Mouse (Mus musculus) liver, embryonic 14.5 days (tissue): ENCODE measurements around the gene Fkbpl. TPM values are rescaled to one million over a fixed set of nuclear protein-coding genes. Genes with fewer than 3 reads are reported as not detected.

Experiments
- ATAC-seq: fragments of 200-750 bp; cut with Nextera tagmentation; 2 replicates; pipeline ENCODE4 v1.8.0; 2017; ENCODE audit warnings: moderate number of reproducible peaks, mild to moderate bottlenecking, moderate library complexity; ENCODE audit not compliant: insufficient read depth
- DNase-seq, 3 experiments: peaks; one replicate each; pipeline ENCODE4 v3.0.0-alpha.2; 2012 to 2013; ENCODE audit warnings: low read depth in 3 of 3, low spot score in 3 of 3
- H3K27ac ChIP-seq: fragments of 300-500 bp; sonication (generic); 2 replicates; pipeline ENCODE4 v1.5.1; 2014; ENCODE audit warnings: moderate library complexity, mild to moderate bottlenecking, control low read depth, inconsistent platforms
- H3K27me3 ChIP-seq: fragments of 300-500 bp; sonication (generic); 2 replicates; pipeline ENCODE4 v1.6.1; 2014; ENCODE audit warnings: mild to moderate bottlenecking, low read length, moderate library complexity; ENCODE audit not compliant: control insufficient read depth, insufficient read depth
- H3K36me3 ChIP-seq: fragments of 300-500 bp; sonication (generic); replicated peaks from 2 replicates; pipeline ENCODE4 v1.6.1; 2014; ENCODE audit warnings: low read depth; ENCODE audit not compliant: control insufficient read depth, insufficient read depth
- H3K4me1 ChIP-seq, 2 experiments: fragments of 200-500 bp in 1 of 2; fragments of 300-500 bp in 1 of 2; sonication (generic) in 1 of 2; replicated peaks; 2 replicates each; pipeline ENCODE4 v1.6.1; 2012 to 2014; ENCODE audit warnings: antibody characterized with exemption in 1 of 2, inconsistent platforms in 1 of 2, low read length in 1 of 2; ENCODE audit not compliant: control insufficient read depth in 2 of 2, insufficient read depth in 2 of 2
- H3K4me2 ChIP-seq: fragments of 300-500 bp; sonication (generic); 2 replicates; pipeline ENCODE4 v1.6.1; 2014; ENCODE audit warnings: low read depth, mild to moderate bottlenecking, control low read depth, moderate library complexity
- H3K4me3 ChIP-seq, 2 experiments: fragments of 200-500 bp in 1 of 2; fragments of 300-500 bp in 1 of 2; sonication (generic) in 1 of 2; 2 replicates each; pipeline ENCODE4 v1.5.1; 2012 to 2014; ENCODE audit warnings: low read depth in 2 of 2, low read length in 2 of 2, mild to moderate bottlenecking in 2 of 2, control low read depth in 1 of 2, inconsistent platforms in 1 of 2, moderate library complexity in 1 of 2; ENCODE audit not compliant: insufficient read depth in 1 of 2
- H3K9ac ChIP-seq: fragments of 300-500 bp; sonication (generic); replicated peaks from 2 replicates; pipeline ENCODE4 v1.6.1; 2014; ENCODE audit warnings: mild to moderate bottlenecking, control low read depth, moderate library complexity
- H3K9me3 ChIP-seq: fragments of 300-500 bp; sonication (generic); 2 replicates; pipeline ENCODE4 v1.6.1; 2016; ENCODE audit warnings: low read length, mixed read lengths; ENCODE audit not compliant: control insufficient read depth
- CTCF ChIP-seq: IDR thresholded peaks from 2 replicates; pipeline ENCODE4 v1.5.1; 2016; ENCODE audit warnings: antibody characterized with exemption, low read depth, control low read depth
- EP300 ChIP-seq: IDR thresholded peaks from 2 replicates; pipeline ENCODE4 v1.6.1; 2016; ENCODE audit warnings: antibody characterized with exemption, low read depth
- WGBS: fragments of 180-500 bp; shearing (Covaris S2); extraction: QIAGEN DNeasy Blood & Tissue Kit; methylation state at CpG from one replicate; pipeline ENCODE4 v1.1.7; 2014; ENCODE audit not compliant: insufficient replicate concordance; 5-methylcytosine and 5-hydroxymethylcytosine counted together
- polyA plus RNA-seq, 2 experiments: library from polyadenylated mRNA; depleted of rRNA in 1 of 2; stranded (reverse) in 1 of 2; unstranded in 1 of 2; fragments of >200 nt; fragmentation: Nextera tagmentation in 1 of 2; extraction: Ambion mirVana in 1 of 2; gene quantifications; 2 replicates each; pipeline versions ENCODE4 v1.2.1 to v1.2.3; 2012 to 2014

The Fkbpl gene
- polyA plus RNA-seq, 2 experiments = 1.6 to 2.9 TPM

DNA sequence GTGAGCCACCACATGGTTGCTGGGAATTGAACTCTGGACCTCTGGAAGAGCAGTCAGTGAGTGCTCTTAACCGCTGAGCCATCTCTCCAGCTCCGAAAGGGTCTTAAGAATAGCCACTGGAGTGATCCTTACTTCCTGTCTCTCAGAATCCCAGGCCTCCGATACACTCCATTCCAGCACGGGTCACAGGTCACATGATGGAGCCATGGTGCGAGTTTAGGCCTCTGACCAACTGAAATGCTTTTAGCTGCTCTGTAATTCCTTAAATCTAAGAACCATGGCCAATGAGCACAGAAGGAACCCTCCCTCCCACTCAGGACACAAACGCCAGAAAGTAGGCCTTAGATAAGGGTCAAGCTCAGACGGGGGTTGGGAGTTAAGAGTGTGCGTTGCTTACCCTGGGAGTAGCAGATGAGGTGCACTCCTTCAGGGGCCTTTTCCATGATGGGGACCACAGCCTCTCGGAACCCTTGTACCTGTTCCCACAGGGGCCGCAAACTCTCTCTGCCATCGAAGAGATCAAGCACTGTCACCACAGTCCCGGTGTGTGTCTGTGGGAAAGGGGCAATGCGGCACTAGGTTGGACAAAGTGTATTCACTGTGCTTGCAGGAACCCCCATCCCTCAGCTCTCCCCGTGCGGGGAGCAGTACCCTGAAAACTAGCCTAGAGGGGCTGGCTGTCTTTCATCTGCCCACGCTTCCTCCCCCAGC, 18.3 kb upstream of the Fkbpl start:
- WGBS = 46% methylated on average over 16 of the region's 16 CpGs
- no peak overlapping the region for H3K27ac ChIP-seq
- peaks cover 4 to 9% of the 10 kb centered on the region in 2 experiments for H3K4me1 ChIP-seq
- peak overlapping the region; percentile 74 to 84 for H3K4me3 ChIP-seq
- peaks cover 33% of the 10 kb centered on the region for H3K27me3 ChIP-seq
- no peak for TF ChIP-seq CTCF
- TF ChIP-seq EP300 = no peak
- H3K4me2 ChIP-seq = peak overlapping the region; percentile 88
- H3K9ac ChIP-seq = peak overlapping the region; percentile 68
- no peak for ATAC-seq
- DNase-seq = no peak
- H3K36me3 ChIP-seq = no peaks in the 10 kb centered on the region
- H3K9me3 ChIP-seq = no peaks in the 10 kb centered on the region

DNA sequence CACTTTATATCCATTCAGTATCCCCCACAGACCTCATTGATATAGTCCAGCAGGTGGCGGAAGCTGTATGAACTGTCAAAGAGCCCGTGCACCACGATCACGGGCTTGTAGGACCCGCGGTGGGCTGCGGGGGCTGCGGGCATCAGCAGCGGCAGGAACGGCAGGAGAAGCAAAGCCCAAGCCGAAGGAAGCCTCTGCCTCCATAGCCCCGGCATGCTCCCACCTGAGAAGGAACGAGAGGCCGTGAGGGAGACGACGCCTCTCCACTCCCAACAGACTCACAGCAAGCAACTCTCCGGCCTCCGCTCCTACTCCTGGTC, 17.8 kb upstream of the Fkbpl start:
- TF ChIP-seq EP300 (no peak), CTCF (peak; percentile 70)
- Histone ChIP-seq H3K4me3 (peak overlapping the region; percentile 74 to 84), H3K27me3 (peaks cover 38% of the 10 kb centered on the region), H3K9me3 (no peaks in the 10 kb centered on the region), H3K4me1 (peaks cover 4 to 9% of the 10 kb centered on the region in 2 experiments), H3K27ac (0 out of 2 replicates have a peak overlapping the region, but pooled peaks have one; percentile 23), H3K9ac (peak overlapping the region; percentile 68), H3K4me2 (peak overlapping the region; percentile 88), H3K36me3 (no peaks in the 10 kb centered on the region)
- DNase-seq (no peak), ATAC-seq (peak; percentile 36; the same call in 1 of the 2 replicates)
- WGBS = under 1% methylated on average over 18 of the region's 18 CpGs

DNA sequence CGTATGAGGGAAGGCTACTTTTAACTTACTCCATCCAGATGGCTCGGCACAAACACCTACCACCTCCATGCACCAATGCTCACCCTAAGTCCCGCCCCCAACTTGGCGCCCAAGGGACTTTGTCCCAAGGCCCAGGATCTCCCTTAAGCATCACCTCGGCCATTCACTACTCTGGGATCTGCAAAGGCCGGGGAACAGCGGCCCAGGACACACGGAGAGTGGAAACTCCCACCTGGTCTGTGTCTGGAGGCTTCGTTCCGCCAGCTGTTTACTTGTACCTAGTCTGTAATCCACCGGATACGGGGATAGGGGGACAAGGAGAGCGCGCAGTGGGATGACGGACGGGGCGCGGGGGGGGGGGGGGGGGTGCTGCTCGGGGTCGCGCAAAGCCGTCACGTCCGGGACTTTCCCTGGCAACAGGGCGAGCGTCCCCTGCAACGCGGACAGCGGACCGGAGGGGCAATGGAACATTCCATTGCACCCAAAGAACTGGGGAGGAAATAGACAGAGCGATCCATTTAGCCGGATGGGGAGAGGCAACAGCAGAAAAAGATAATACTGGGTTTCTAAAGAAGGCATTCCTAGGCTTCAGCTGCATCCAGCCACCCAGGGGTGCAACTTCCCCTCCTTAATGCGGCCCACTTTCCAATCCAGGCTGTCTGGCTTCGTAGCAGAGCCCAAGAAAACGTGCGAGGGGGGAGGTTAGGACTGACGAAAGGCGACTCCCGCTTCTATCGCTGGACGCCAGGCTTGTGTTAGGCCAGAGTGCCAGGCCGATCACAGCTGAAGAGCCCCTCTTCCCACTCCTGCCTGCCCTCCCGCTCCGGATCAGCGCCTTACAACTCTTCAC, 17.2 kb upstream of the Fkbpl start:
- H3K4me1 ChIP-seq = peaks cover 8% of the 10 kb centered on the region in 2 experiments; a peak in 3 of 4 replicates
- no peaks in the 10 kb centered on the region for H3K36me3 ChIP-seq
- no peaks in the 10 kb centered on the region for H3K9me3 ChIP-seq
- DNase-seq (peak in 1 of 3 experiments; percentile 54), ATAC-seq (peak; percentile 70)
- under 1% methylated on average over 44 of the region's 45 CpGs for WGBS
- TF ChIP-seq EP300 = no peak
- TF ChIP-seq CTCF = no peak
- H3K27me3 ChIP-seq = peaks cover 44% of the 10 kb centered on the region
- peak overlapping the region; percentile 23; the same call in 1 of the 2 replicates for H3K27ac ChIP-seq
- peak overlapping the region; percentile 74 to 84 for H3K4me3 ChIP-seq
- H3K4me2 ChIP-seq = peak overlapping the region; percentile 88
- peak overlapping the region; percentile 68 for H3K9ac ChIP-seq

DNA sequence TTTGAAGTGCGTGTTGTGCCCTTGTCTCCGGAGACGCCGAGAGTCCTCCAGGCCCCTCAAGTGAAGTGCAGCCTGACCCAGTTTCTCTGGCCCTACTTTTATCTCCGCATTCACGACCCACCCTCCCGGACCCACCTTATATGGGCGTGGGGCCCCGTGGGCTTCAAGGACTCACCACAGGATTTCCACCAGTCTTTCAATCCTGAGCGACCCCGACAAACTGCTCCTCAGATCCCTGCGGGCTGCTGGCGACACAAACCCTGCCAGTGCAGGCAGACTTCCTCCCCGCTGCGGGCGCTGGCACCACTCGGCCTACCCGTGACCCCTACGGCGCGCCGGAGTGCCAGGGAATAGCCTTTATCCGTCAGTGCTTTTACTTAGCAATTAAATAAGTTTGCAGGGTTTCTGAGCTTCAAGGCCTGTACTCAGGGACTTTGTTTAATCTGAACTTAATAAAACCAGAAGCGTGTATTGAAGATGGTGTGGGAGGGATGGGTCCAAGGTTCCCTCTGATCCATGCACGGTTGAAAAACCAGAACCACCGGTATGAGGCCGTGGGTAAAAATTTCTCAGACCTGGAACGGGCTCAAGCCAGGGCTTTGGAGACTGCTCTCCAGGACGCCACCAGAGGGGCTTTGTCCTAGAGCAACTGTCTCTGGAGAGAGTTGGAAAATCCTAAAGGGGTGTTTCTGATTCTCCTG, 16.5 kb upstream of the Fkbpl start, which contains the start of gene Ppt2:
TSS of gene Ppt2 (minus strand) at position 568 of the 701 bp plus-strand sequence.
- Histone ChIP-seq H3K9ac (peak within 1 kb of the TSS; percentile 68), H3K4me2 (peak within 1 kb of the TSS; percentile 88), H3K9me3 (no peaks in the 10 kb centered on the region), H3K4me1 (peaks cover 4 to 5% of the 10 kb centered on the region in 2 experiments; a peak in 3 of 4 replicates), H3K36me3 (no peaks in the 10 kb centered on the region), H3K27me3 (peaks cover 51% of the 10 kb centered on the region), H3K27ac (no peak within 1 kb of the TSS; the same call in 1 of the 2 replicates), H3K4me3 (peak within 1 kb of the TSS; percentile 74 to 84)
- ATAC-seq (peak; percentile 6; the same call in 1 of the 2 replicates), DNase-seq (no peak)
- TF ChIP-seq EP300 = no peak
- no peak for TF ChIP-seq CTCF
- 9% methylated on average over 29 of the region's 29 CpGs for WGBS
